Mouse (Mus musculus) limb, embryonic 15.5 days (tissue): Measurements from ENCODE around the gene Nt5e. TPM values are rescaled to one million over a fixed set of nuclear protein-coding genes. Genes with fewer than 3 reads are reported as not detected.

Source experiments
- ATAC-seq: fragments of 200-750 bp; cut with Nextera tagmentation; 2 replicates; pipeline ENCODE4 v1.8.0; 2017; ENCODE audit warnings: low read depth, moderate TSS enrichment; ENCODE audit not compliant: insufficient number of reproducible peaks, low FRiP score, low TSS enrichment
- H3K27ac ChIP-seq: fragments of 300-500 bp; sonication (generic); 2 replicates; pipeline ENCODE4 v1.5.1; 2015; ENCODE audit warnings: moderate library complexity, mild to moderate bottlenecking, inconsistent platforms
- H3K27me3 ChIP-seq: fragments of 300-500 bp; sonication (generic); 2 replicates; pipeline ENCODE4 v1.6.1; 2015; ENCODE audit warnings: inconsistent platforms
- H3K36me3 ChIP-seq: fragments of 300-500 bp; sonication (generic); 2 replicates; pipeline ENCODE4 v1.6.1; 2015; ENCODE audit warnings: inconsistent platforms
- H3K4me1 ChIP-seq: fragments of 300-500 bp; sonication (generic); 2 replicates; pipeline ENCODE4 v1.6.1; 2015; ENCODE audit warnings: inconsistent platforms
- H3K4me2 ChIP-seq: fragments of 300-500 bp; sonication (generic); 2 replicates; pipeline ENCODE4 v1.6.1; 2015; ENCODE audit warnings: mild to moderate bottlenecking, inconsistent platforms
- H3K4me3 ChIP-seq: fragments of 300-500 bp; sonication (generic); 2 replicates; pipeline ENCODE4 v1.5.1; 2015; ENCODE audit warnings: mild to moderate bottlenecking, inconsistent platforms
- H3K9ac ChIP-seq: fragments of 300-500 bp; sonication (generic); 2 replicates; pipeline ENCODE4 v1.6.1; 2015; ENCODE audit warnings: inconsistent platforms
- H3K9me3 ChIP-seq: fragments of 300-500 bp; sonication (generic); 2 replicates; pipeline ENCODE4 v1.6.1; 2016; ENCODE audit warnings: inconsistent platforms
- WGBS: fragments of 180-500 bp; shearing (Covaris S2); methylation state at CpG from one replicate; pipeline ENCODE4 v1.1.7; 2015; 5-methylcytosine and 5-hydroxymethylcytosine counted together
- polyA plus RNA-seq: library from polyadenylated mRNA; unstranded; fragments of >200 nt; fragmentation: Nextera tagmentation; extraction: Ambion mirVana; gene quantifications from 2 replicates; pipeline ENCODE4 v1.2.1, GENCODE M21; 2015

Nt5e gene
- polyA plus RNA-seq, 1 experiment from 2014 or later, result 40.2 TPM

GRCm38 (mm10) chr9:88348623-88349022, 21.6 kb downstream of the Nt5e start:
- Histone ChIP-seq H3K36me3 (no peaks in the 10 kb centered on the region), H3K4me3 (no peak overlapping the region), H3K4me2 (no peak overlapping the region), H3K9ac (no peak overlapping the region), H3K9me3 (no peaks in the 10 kb centered on the region), H3K27ac (no peak overlapping the region), H3K27me3 (no peaks in the 10 kb centered on the region), H3K4me1 (peaks cover 12% of the 10 kb centered on the region; the same call in 1 of the 2 replicates)
- 85% methylated on average over 6 of the region's 6 CpGs for WGBS
- ATAC-seq, result no peak

DNA sequence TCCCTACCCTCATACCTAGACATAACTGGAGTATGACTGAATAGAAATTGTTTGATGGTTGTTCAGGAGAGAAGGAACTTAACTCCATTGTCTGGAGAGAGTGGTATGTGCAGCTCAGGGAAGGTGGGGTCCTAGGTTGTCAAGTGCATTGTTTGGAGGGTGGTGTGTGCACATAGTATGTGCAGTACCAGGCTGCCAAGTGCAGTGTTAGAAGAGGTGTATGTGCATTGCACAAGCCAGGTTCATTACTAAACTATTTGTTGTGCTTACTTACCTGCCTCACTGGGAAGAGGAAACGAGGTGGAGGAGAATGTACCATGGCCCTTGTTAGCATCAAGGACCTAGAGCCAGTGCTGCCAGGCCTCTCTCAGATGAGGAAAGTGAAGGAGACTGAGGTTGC, 23.3 kb downstream of the Nt5e start:
- Histone ChIP-seq H3K27me3 (no peaks in the 10 kb centered on the region), H3K9ac (no peak overlapping the region), H3K4me2 (no peak overlapping the region), H3K9me3 (no peaks in the 10 kb centered on the region), H3K27ac (no peak overlapping the region), H3K36me3 (no peaks in the 10 kb centered on the region), H3K4me3 (no peak overlapping the region), H3K4me1 (peaks cover 12% of the 10 kb centered on the region; the same call in 1 of the 2 replicates)
- ATAC-seq, result no peak
- 72% methylated on average over 1 of the region's 1 CpGs for WGBS

GRCm38 (mm10) chr9:88351163-88351562, 24.2 kb downstream of the Nt5e start:
- 33% methylated on average over 3 of the region's 3 CpGs for WGBS
- peaks cover 12% of the 10 kb centered on the region; the same call in 1 of the 2 replicates for H3K4me1 ChIP-seq

DNA sequence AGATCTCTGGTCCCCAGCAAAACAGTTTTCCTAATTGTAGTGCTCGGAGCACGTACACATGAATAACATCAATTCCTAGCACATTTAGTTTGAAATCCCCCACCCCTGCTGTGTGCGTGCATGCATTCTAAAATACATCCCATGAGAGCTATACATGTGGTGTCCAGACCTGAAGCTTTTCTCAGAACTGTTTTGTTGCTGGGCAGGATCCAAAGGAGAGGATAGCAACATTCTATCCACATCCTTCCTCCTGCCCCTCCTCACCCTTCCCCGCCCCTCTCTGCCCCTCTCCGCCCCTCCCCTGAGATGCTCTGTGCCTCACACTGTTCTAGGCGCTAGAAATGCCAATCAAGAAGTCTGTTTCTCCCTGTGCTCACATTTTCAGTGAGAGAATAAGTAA, 25.7 kb downstream of the Nt5e start:
- Histone ChIP-seq H3K4me3 (no peak overlapping the region), H3K4me2 (no peak overlapping the region), H3K27ac (peak overlapping the region; percentile 22; the same call in 1 of the 2 replicates), H3K27me3 (no peaks in the 10 kb centered on the region), H3K9ac (no peak overlapping the region), H3K36me3 (no peaks in the 10 kb centered on the region), H3K9me3 (no peaks in the 10 kb centered on the region), H3K4me1 (peaks cover 12% of the 10 kb centered on the region; the same call in 1 of the 2 replicates)
- ATAC-seq, result peak; percentile 74; the same call in 1 of the 2 replicates
- 51% methylated on average over 6 of the region's 6 CpGs for WGBS

More at GRCm38 (mm10) chr9:88351163-88351562, 24.2 kb downstream of the Nt5e start:
- no peak overlapping the region for H3K4me2 ChIP-seq
- H3K27me3 ChIP-seq, result no peaks in the 10 kb centered on the region
- no peak for ATAC-seq
- no peak overlapping the region for H3K27ac ChIP-seq
- H3K9ac ChIP-seq, result no peak overlapping the region
- no peaks in the 10 kb centered on the region for H3K36me3 ChIP-seq
- no peak overlapping the region for H3K4me3 ChIP-seq
- H3K9me3 ChIP-seq, result no peaks in the 10 kb centered on the region

DNA sequence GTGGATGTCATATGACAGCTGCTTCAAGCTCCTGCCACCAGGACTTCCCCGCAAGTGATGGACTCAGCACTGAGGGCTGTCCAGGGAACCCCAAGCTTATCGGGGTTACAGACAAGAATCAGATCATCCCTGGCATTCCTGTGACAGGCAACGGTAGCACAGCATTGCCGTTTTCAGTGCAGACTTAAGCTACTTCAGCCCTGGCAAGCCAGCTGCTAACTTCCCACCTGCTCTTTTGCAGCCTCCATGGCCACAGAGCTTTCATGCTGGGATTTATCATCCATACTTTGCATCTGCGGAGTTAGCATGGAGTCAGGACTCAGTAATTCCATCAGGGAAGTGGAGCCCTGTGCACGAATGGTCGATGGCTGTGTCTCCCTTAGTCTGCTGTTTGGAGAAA, 26.5 kb downstream of the Nt5e start:
- no peaks in the 10 kb centered on the region for H3K36me3 ChIP-seq
- no peak for ATAC-seq
- H3K4me2 ChIP-seq, result no peak overlapping the region
- no peak overlapping the region for H3K9ac ChIP-seq
- H3K27me3 ChIP-seq, result no peaks in the 10 kb centered on the region
- no peaks in the 10 kb centered on the region for H3K9me3 ChIP-seq
- peaks cover 12% of the 10 kb centered on the region; the same call in 1 of the 2 replicates for H3K4me1 ChIP-seq
- WGBS, result 87% methylated on average over 7 of the region's 7 CpGs
- no peak overlapping the region for H3K4me3 ChIP-seq
- no peak overlapping the region for H3K27ac ChIP-seq

GRCm38 (mm10) chr9:88357173-88357572, 30.2 kb downstream of the Nt5e start:
- no peak overlapping the region for H3K4me3 ChIP-seq
- no peak overlapping the region for H3K27ac ChIP-seq
- WGBS, result 59% methylated on average over 3 of the region's 3 CpGs
- no peak overlapping the region for H3K4me2 ChIP-seq
- no peak for ATAC-seq
- peaks cover 10% of the 10 kb centered on the region for H3K4me1 ChIP-seq
- H3K9ac ChIP-seq, result no peak overlapping the region
- H3K27me3 ChIP-seq, result no peaks in the 10 kb centered on the region
- no peaks in the 10 kb centered on the region for H3K36me3 ChIP-seq
- H3K9me3 ChIP-seq, result no peaks in the 10 kb centered on the region

- ATAC-seq, result no peak
- H3K9me3 ChIP-seq, result no peaks in the 10 kb centered on the region
- no peak overlapping the region for H3K4me2 ChIP-seq
- 79% methylated on average over 2 of the region's 2 CpGs for WGBS
- no peaks in the 10 kb centered on the region for H3K27me3 ChIP-seq
- H3K36me3 ChIP-seq, result peaks cover 5% of the 10 kb centered on the region
- no peak overlapping the region for H3K9ac ChIP-seq
- H3K27ac ChIP-seq, result no peak overlapping the region
- H3K4me1 ChIP-seq, result peaks cover 18% of the 10 kb centered on the region
- H3K4me3 ChIP-seq, result no peak overlapping the region
Observed at GRCm38 (mm10) chr9:88359140-88359539, 32.1 kb downstream of the Nt5e start.

- 63% methylated on average over 14 of the region's 14 CpGs for WGBS
- H3K4me1 ChIP-seq, result peaks cover 18% of the 10 kb centered on the region
- no peak overlapping the region for H3K9ac ChIP-seq
- H3K27ac ChIP-seq, result peak overlapping the region; percentile 90
- H3K36me3 ChIP-seq, result peaks cover 16% of the 10 kb centered on the region
- no peak overlapping the region for H3K4me2 ChIP-seq
- ATAC-seq, result peak; percentile 75; the same call in 1 of the 2 replicates
- H3K4me3 ChIP-seq, result no peak overlapping the region
- no peaks in the 10 kb centered on the region for H3K9me3 ChIP-seq
- H3K27me3 ChIP-seq, result no peaks in the 10 kb centered on the region
Observed at GRCm38 (mm10) chr9:88361211-88361909, 34.4 kb downstream of the Nt5e start.

GRCm38 (mm10) chr9:88362055-88362850, 35.3 kb downstream of the Nt5e start:
- ATAC-seq, result peak; percentile 73
- WGBS, result 19% methylated on average over 5 of the region's 5 CpGs
- Histone ChIP-seq H3K27ac (peak overlapping the region; percentile 90), H3K9ac (no peak overlapping the region), H3K4me2 (no peak overlapping the region), H3K4me3 (no peak overlapping the region), H3K36me3 (peaks cover 16% of the 10 kb centered on the region), H3K4me1 (peaks cover 18% of the 10 kb centered on the region), H3K27me3 (no peaks in the 10 kb centered on the region), H3K9me3 (no peaks in the 10 kb centered on the region)

DNA sequence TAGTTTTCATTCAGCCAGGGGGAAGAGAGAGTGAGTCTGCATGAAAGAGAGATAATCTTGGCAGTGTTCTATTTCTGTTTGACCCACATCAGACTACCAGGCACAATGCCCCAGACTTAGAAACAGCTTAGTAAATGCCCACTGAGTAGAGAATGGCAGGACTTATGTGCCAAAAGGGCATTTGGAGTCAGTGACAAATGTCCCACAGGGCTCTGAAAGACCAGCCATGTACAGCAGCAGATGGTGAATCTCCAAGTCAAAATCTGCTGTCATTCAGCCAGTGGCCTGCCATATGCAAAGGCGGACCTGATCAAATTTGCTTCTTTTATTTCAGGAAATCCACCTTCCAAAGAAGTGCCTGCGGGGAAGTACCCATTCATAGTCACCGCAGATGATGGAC, 36.1 kb downstream of the Nt5e start:
- Histone ChIP-seq H3K4me2 (no peak overlapping the region), H3K27me3 (no peaks in the 10 kb centered on the region), H3K36me3 (peaks cover 16% of the 10 kb centered on the region), H3K4me1 (peaks cover 18% of the 10 kb centered on the region), H3K9me3 (no peaks in the 10 kb centered on the region), H3K4me3 (no peak overlapping the region), H3K9ac (no peak overlapping the region), H3K27ac (0 out of 2 replicates have a peak overlapping the region, but pooled peaks have one; percentile 90)
- WGBS, result 89% methylated on average over 3 of the region's 3 CpGs
- no peak for ATAC-seq

DNA sequence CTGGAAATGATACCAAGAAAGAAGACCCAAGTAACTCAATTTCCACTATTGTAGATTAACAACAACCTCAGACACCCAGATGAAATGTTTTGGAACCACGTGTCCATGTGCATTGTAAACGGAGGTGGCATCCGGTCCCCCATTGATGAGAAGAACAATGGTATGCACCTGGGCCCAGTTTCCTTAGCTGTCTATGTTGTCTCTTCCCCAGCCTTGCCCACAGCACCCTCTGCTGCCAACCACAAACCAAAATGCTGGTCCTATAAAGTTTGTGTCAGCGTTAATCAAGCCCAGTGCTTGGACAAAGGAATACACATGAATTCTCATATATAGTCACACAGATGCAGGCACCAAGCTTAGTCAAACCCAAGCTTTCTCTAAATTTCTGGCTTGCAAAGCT, 39.3 kb downstream of the Nt5e start:
- Histone ChIP-seq H3K4me2 (no peak overlapping the region), H3K36me3 (peaks cover 21% of the 10 kb centered on the region), H3K27me3 (no peaks in the 10 kb centered on the region), H3K9me3 (no peaks in the 10 kb centered on the region), H3K4me1 (peaks cover 14% of the 10 kb centered on the region), H3K27ac (no peak overlapping the region), H3K4me3 (no peak overlapping the region), H3K9ac (no peak overlapping the region)
- ATAC-seq, result no peak
- WGBS, result 84% methylated on average over 4 of the region's 4 CpGs

DNA sequence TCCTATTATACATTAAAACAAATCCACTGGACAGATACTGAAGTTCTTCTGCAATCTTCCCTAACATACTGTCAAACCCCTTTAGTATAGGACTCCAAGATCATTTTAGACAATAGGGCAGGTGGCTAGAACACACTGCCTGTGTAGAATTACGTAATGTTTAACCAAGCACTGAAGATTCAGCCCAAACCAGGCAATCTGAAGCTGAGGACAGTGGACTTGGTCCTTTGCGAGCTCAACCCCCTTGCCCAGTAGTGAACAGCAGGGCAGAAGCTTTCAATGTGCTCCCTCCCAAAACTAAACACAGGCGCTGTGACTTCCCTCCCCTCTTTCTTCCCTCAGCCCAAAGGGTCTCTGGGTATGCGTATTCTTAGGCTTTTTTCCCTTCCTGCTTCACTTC, 39.8 kb downstream of the Nt5e start:
- Histone ChIP-seq H3K9ac (no peak overlapping the region), H3K4me1 (peaks cover 10% of the 10 kb centered on the region), H3K36me3 (peaks cover 21% of the 10 kb centered on the region), H3K9me3 (no peaks in the 10 kb centered on the region), H3K4me3 (no peak overlapping the region), H3K27me3 (no peaks in the 10 kb centered on the region), H3K4me2 (no peak overlapping the region), H3K27ac (no peak overlapping the region)
- 93% methylated on average over 4 of the region's 4 CpGs for WGBS
- ATAC-seq, result no peak
